Mouse (Mus musculus): ENCODE measurements around the gene Rtp2. TPM values are rescaled to one million over a fixed set of nuclear protein-coding genes. Genes with fewer than 3 reads are reported as not detected.

Rtp2 gene
- polyA plus RNA-seq, 2 experiments, result not detected

DNA sequence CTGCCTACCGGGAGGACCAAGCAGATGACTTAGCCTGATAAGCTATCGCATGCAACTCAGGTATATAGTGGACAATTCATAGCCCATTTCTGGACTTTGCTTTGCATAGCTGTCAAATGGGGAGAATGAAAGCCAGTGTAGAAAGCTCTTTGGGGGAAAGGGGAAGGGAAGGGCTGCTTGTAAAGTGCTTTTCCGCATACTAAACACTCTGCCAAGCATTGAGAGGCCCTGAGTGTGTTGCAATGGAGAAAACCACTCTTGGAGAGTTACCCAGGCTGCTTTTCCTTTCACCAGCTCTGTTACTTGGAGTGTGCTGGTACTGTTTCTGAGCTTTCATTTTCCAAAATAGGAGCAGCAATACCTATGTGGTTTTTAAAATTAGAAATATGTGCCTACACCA is 45.5 kb upstream of the Rtp2 start:
- Histone ChIP-seq H3K27ac (no peak overlapping the region), H3K4me3 (ENCODE audit: insufficient read depth in 1 of 2, low read depth in 2 of 2, low read length in 2 of 2) (no peak overlapping the region), H3K9ac (replicated peaks) (no peak overlapping the region), H3K36me3 (replicated peaks; ENCODE audit: control insufficient read depth, insufficient read depth, low read depth) (no peaks in the 10 kb centered on the region), H3K4me1 (replicated peaks; ENCODE audit: control insufficient read depth in 2 of 2, insufficient read depth in 2 of 2, low read length in 1 of 2) (peaks cover 0 to 3% of the 10 kb centered on the region in 2 experiments; a peak in 1 of 4 replicates), H3K4me2 (ENCODE audit: low read depth) (no peak overlapping the region), H3K27me3 (ENCODE audit: control insufficient read depth, insufficient read depth, low read length) (peaks cover 23% of the 10 kb centered on the region), H3K9me3 (ENCODE audit: control insufficient read depth, low read length) (no peaks in the 10 kb centered on the region)
- WGBS (ENCODE audit: insufficient replicate concordance), result 56% methylated on average over 3 of the region's 3 CpGs
- no peak for TF ChIP-seq EP300 (IDR thresholded peaks at IDR 0.05; ENCODE audit: low read depth)
- no peak for TF ChIP-seq CTCF (IDR thresholded peaks at IDR 0.05; ENCODE audit: low read depth)
- DNase-seq (ENCODE audit: low read depth in 3 of 3, low spot score in 3 of 3), result no peak
- no peak for ATAC-seq (ENCODE audit: insufficient read depth)

DNA sequence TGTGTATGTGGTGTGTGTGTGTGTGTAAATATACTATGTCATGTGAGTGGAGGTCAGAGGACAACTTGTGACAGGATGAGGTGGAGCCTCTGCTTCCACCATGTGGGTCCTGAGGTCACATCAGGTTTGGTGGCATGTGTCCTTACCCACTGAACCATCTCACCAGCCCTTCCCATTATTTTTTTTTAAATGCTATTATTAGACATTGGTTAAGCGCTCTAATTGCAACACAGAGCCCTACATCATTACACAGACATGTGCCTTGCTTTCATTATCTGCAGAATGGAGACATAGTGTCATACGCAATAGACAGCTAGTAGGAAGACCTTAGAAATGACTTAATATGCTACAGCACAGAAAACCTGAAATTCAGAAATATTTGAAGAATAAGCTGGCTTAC is 44.0 kb upstream of the Rtp2 start:
- ATAC-seq (ENCODE audit: insufficient read depth) (no peak), DNase-seq (ENCODE audit: low read depth in 3 of 3, low spot score in 3 of 3) (no peak)

DNA sequence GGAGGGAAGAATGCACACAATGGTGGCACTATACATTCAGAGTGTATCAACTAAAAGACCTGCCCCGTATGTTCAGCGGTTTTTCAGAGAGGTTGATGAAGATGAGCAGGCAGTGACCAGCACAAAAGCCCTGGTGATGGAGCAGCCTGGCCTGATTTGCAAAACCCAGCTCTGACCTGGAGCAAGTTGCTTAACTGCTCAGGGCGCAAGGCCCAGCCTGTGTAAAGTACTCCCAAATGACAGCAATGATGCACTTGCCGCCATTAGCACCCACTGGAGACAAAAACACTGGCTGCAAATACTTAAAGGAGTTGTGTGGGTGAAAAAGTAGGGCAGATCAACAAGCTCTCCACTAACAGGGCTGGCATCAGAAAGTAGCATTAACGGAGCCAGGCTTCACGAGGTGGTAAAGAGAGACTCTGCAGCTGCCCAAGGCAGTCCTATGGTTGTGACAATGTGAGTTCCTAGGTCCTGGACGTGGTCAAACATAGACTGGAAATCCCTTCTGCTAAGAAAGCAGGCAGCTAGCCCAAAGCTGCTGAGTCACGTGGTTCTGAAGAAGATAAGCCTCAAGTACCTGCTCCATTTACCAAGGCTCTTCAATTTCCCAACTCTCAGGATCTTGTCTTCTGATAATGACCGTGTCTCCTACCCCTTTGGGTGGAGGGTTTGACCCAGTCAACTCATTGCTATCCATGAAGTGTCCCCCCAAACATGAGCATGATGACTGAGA is 41.6 kb upstream of the Rtp2 start:
- TF ChIP-seq CTCF (IDR thresholded peaks at IDR 0.05; ENCODE audit: low read depth), result no peak
- TF ChIP-seq EP300 (IDR thresholded peaks at IDR 0.05; ENCODE audit: low read depth), result no peak
- Histone ChIP-seq H3K27ac (no peak overlapping the region), H3K27me3 (ENCODE audit: control insufficient read depth, insufficient read depth, low read length) (no peaks in the 10 kb centered on the region), H3K36me3 (replicated peaks; ENCODE audit: control insufficient read depth, insufficient read depth, low read depth) (no peaks in the 10 kb centered on the region), H3K9ac (replicated peaks) (no peak overlapping the region), H3K4me1 (replicated peaks; ENCODE audit: control insufficient read depth in 2 of 2, insufficient read depth in 2 of 2, low read length in 1 of 2) (no peaks in the 10 kb centered on the region), H3K4me3 (ENCODE audit: insufficient read depth in 1 of 2, low read depth in 2 of 2, low read length in 2 of 2) (no peak overlapping the region), H3K4me2 (ENCODE audit: low read depth) (no peak overlapping the region), H3K9me3 (ENCODE audit: control insufficient read depth, low read length) (no peaks in the 10 kb centered on the region)
- ATAC-seq (ENCODE audit: insufficient read depth), result no peak
- WGBS (ENCODE audit: insufficient replicate concordance), result 55% methylated on average over 9 of the region's 9 CpGs
- no peak for DNase-seq (ENCODE audit: low read depth in 3 of 3, low spot score in 3 of 3)

More for the DNA sequence above, 44.0 kb upstream of the Rtp2 start:
- 58% methylated on average over 2 of the region's 2 CpGs for WGBS (ENCODE audit: insufficient replicate concordance)
- H3K4me3 ChIP-seq (ENCODE audit: insufficient read depth in 1 of 2, low read depth in 2 of 2, low read length in 2 of 2), result no peak overlapping the region
- H3K27ac ChIP-seq, result no peak overlapping the region
- no peak overlapping the region for H3K9ac ChIP-seq (replicated peaks)
- no peaks in the 10 kb centered on the region for H3K36me3 ChIP-seq (replicated peaks; ENCODE audit: control insufficient read depth, insufficient read depth, low read depth)
- H3K4me1 ChIP-seq (replicated peaks; ENCODE audit: control insufficient read depth in 2 of 2, insufficient read depth in 2 of 2, low read length in 1 of 2), result no peaks in the 10 kb centered on the region
- no peak for TF ChIP-seq CTCF (IDR thresholded peaks at IDR 0.05; ENCODE audit: low read depth)
- no peak for TF ChIP-seq EP300 (IDR thresholded peaks at IDR 0.05; ENCODE audit: low read depth)
- no peak overlapping the region for H3K4me2 ChIP-seq (ENCODE audit: low read depth)
- no peaks in the 10 kb centered on the region for H3K9me3 ChIP-seq (ENCODE audit: control insufficient read depth, low read length)
- peaks cover 11% of the 10 kb centered on the region for H3K27me3 ChIP-seq (ENCODE audit: control insufficient read depth, insufficient read depth, low read length)

DNA sequence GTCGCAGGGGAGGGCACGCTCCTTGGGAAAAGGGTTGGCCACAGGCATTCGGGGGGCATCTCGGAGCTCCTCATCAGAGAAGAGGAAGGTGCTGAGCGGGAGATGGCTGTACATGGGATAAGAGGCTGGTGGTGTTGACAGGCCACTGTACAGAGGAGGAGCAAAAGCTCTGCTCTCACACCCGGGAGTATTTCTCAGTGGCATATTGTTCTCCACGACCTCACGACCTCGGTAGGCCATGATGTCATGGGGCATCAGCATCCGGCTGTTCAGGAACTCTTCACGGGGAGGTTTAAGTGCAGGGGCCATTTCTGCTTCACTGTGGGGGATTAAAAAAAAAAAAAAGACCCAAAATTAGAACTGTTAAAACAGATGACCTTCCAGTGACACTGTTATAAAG is 40.7 kb upstream of the Rtp2 start:
- Histone ChIP-seq H3K9me3 (ENCODE audit: control insufficient read depth, low read length) (no peaks in the 10 kb centered on the region), H3K27me3 (ENCODE audit: control insufficient read depth, insufficient read depth, low read length) (no peaks in the 10 kb centered on the region), H3K9ac (replicated peaks) (no peak overlapping the region), H3K4me3 (ENCODE audit: insufficient read depth in 1 of 2, low read depth in 2 of 2, low read length in 2 of 2) (no peak overlapping the region), H3K4me1 (replicated peaks; ENCODE audit: control insufficient read depth in 2 of 2, insufficient read depth in 2 of 2, low read length in 1 of 2) (no peaks in the 10 kb centered on the region), H3K36me3 (replicated peaks; ENCODE audit: control insufficient read depth, insufficient read depth, low read depth) (no peaks in the 10 kb centered on the region), H3K27ac (no peak overlapping the region), H3K4me2 (ENCODE audit: low read depth) (no peak overlapping the region)
- WGBS (ENCODE audit: insufficient replicate concordance), result 67% methylated on average over 11 of the region's 11 CpGs
- DNase-seq (ENCODE audit: low read depth in 3 of 3, low spot score in 3 of 3), result no peak
- TF ChIP-seq EP300 (IDR thresholded peaks at IDR 0.05; ENCODE audit: low read depth) (no peak), CTCF (IDR thresholded peaks at IDR 0.05; ENCODE audit: low read depth) (no peak)
- ATAC-seq (ENCODE audit: insufficient read depth), result no peak

DNA sequence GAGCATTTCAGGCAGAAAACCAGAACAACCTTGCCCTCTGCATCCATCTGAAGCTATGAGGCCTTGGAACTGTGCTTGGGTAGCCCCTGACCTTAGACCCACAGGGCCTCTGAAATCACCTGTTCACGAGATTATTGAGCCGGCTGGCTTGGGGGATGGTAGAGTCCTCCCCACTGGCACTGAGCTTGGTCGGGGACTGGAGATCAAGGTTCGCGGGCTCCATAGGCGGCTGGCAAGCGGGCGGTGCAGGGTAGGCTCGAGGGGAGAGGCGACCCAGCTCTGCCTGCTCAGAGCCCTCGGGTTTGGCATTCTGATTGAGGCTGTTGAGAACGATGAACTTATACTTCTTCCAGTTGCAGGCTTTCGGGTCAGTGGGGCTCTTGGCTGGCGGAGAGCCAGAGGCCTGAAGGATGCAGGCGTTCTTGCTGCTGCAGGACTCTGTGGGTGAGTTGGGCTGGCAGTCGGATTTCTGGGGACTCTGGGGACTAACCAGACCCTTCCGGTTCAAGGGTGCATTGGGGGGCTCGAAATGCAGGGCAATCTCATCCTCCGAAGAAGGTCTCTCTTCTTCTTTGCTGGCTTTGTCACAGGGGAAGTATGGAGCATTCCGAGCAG is 40.0 kb upstream of the Rtp2 start:
- Histone ChIP-seq H3K27me3 (ENCODE audit: control insufficient read depth, insufficient read depth, low read length) (no peaks in the 10 kb centered on the region), H3K9me3 (ENCODE audit: control insufficient read depth, low read length) (no peaks in the 10 kb centered on the region), H3K27ac (no peak overlapping the region), H3K4me1 (replicated peaks; ENCODE audit: control insufficient read depth in 2 of 2, insufficient read depth in 2 of 2, low read length in 1 of 2) (no peaks in the 10 kb centered on the region), H3K4me2 (ENCODE audit: low read depth) (no peak overlapping the region), H3K4me3 (ENCODE audit: insufficient read depth in 1 of 2, low read depth in 2 of 2, low read length in 2 of 2) (no peak overlapping the region), H3K36me3 (replicated peaks; ENCODE audit: control insufficient read depth, insufficient read depth, low read depth) (no peaks in the 10 kb centered on the region), H3K9ac (replicated peaks) (no peak overlapping the region)
- ATAC-seq (ENCODE audit: insufficient read depth) (peak; percentile 52; the same call in 1 of the 2 replicates), DNase-seq (ENCODE audit: low read depth in 3 of 3, low spot score in 3 of 3) (no peak)
- no peak for TF ChIP-seq EP300 (IDR thresholded peaks at IDR 0.05; ENCODE audit: low read depth)
- no peak for TF ChIP-seq CTCF (IDR thresholded peaks at IDR 0.05; ENCODE audit: low read depth)
- 55% methylated on average over 20 of the region's 20 CpGs for WGBS (ENCODE audit: insufficient replicate concordance)
